Mouse (Mus musculus): ENCODE data around the gene Gng11.

The Gng11 gene

DNA sequence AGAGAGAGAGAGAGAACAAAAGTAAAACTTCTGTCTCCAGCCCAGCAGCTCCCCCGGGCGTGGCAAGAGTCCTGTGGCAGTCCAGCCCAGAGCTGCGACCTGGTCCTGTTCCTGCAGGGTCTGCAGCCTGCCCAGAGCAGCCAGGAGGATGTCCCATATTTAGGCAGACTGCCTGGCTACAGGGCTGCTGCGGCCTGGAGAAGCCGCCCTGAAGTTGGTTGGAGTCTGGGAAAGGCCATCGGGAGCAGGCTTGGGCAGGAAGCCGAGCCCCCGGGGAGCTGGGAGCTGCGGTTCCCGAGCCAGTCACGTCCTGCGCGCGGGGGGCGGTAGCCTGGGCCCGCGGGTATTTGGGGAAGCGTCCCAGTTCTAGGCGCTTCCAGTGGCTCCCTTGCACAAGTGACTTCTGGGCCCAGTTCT lies at the start of gene Gng11:
TSS of gene Gng11 (plus strand) at position 15 of the 417 bp plus-strand sequence.
- DNase-seq (ENCODE audit: low spot score in 2 of 2) = peak; percentile 11 to 27

GRCm38 (mm10) chr6:3954969-3955368 lies 48.7 kb upstream of the Gng11 start:
- DNase-seq (ENCODE audit: low spot score in 2 of 2) = no peak

DNA sequence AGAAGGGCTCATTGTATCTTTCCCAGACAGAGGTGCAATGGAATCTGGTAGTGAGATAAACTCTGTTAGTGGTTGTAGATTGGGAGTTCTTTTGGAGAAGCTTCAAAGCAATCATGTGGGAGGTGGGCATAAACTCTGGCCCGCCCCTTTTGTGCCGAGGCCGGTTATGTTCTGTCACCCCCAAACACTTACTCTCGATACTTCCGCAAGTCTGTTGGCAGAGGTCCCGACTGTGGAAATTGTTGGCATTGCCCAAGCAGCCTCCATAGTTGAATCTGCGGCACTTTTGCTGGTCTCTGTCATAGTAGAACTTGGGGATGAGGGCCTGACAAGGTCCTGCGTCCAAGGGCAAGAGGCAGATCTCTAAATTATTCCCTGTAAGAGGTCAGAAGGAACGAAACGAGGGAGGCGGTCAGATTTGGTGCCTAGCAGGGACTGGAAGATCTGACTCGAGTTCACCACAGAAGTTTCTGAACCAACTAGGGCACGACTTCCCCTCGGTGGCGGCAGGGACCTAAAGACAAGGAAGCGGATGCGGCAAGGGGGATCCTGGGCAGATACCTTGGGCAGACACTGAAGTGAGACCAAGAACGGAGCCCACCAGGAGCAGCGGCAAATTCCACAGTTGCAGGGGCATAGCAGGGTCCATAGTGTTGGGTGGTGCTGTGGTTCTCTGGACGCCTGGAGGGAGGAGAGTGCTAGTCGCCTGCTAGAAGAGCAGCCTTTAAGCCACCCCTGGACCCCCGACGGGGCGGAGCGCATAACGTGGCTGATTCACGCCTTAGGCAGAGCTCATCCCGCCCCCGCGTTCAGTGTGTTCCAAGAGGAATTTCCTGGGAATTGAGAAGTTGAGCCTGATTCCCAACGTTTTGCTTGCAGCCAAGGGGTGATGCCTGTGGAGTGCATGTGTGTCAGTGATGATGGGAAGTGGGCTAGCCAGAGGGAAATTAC lies 35.8 kb upstream of the Gng11 start:
- DNase-seq (ENCODE audit: low spot score in 2 of 2) = peak in 1 of 2 experiments; percentile 7

GRCm38 (mm10) chr6:3973679-3974078 lies 30.0 kb upstream of the Gng11 start:
- no peak for DNase-seq (ENCODE audit: low spot score in 2 of 2)

DNA sequence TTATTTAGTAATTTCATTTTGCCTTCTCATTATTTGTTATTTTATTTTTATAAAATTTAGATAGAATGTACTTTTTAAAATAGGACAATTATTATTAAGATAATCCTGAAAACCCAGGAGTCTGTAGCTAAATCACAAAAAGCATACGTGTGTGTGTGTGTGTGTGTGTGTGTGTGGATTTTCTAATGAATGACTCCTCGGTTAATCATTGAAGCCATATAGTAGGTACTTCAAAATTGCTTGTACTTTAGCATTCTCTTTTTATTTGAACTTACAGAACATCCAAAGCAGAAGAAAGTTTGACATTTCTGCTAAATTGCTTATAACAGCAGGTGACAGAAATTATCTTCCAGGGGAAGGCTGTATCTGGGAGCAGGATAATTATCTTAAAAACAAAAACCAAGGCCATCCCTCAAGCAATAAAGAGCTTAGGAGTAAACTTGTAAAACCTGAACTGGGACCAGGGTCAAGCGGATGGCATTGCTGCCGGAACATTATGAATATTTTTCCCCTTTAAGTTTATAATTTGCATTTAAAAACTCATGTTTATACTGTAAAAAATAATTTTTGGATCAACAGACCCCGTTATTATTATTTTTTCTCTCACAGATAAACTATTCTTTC lies 20.9 kb upstream of the Gng11 start:
- no peak for DNase-seq (ENCODE audit: low spot score in 2 of 2)

GRCm38 (mm10) chr6:3988750-3989149 lies 15.0 kb upstream of the Gng11 start, which contains the start of gene Tfpi2:
Gene Tfpi2 (minus strand): TSS chr6:3988919.
- no peak for DNase-seq (ENCODE audit: low spot score in 2 of 2)

GRCm38 (mm10) chr6:3993492-3993891 lies 10.2 kb upstream of the Gng11 start, which contains the start of gene Gngt1:
Gene Gngt1 (plus strand): TSS chr6:3993792.
- no peak for DNase-seq (ENCODE audit: low spot score in 2 of 2)

DNA sequence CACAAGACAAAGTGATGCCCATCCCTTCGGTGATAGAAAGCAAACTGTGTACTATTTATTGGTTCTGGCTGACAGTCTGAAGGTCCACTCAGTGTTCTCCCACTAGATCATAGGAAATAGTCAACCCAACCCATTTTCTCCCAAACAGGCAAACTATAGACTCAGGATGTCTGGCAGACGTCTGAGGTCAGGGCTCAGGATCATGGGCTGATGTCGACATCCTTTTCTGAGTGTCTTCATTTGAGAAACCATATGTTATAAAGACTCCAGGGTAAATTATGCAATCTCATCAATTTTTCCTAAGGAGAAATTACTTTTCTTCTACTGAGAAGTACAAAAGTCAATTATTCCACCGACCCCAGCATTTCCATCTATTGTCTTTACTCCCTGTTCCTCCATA lies 5.6 kb upstream of the Gng11 start:
- DNase-seq (ENCODE audit: low spot score in 2 of 2) = no peak

DNA sequence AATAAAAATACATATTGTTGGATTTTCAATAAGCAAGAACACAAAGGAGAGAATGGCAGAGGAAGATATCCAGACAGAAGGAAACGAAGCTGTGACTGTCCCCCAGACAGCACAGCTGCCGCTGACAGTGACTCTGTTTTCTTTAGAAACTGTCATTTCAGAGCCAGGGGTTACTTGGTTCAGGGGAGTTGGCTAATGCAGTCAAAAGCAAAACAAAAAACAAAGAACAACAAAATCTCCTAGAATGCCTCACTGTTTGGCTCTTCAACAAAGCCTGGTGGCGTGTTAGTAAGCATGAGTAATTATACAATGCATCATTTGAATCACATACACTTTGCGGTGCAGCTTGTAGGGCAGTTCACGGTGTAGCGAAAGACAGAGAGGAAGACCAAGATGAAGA lies 4.4 kb upstream of the Gng11 start:
- no peak for DNase-seq (ENCODE audit: low spot score in 2 of 2)

DNA sequence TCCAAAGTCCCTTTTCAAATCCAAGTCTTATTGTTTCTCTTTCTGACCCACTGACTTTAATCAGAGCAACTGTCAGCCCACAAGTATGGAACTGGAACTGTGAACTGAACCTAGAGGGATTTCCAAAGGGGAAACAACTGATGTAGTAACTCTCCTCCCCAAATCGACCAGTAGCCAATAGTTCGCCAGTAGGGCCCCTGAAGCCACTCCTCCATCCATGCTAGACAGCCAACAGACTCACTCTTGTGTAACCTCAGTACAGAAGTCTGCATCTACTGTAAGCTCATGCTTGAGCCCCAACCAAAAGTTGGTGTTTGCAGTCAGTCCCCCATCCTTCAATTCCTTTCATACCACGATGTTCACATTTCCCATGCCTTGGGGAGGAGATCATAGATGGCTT lies 3.0 kb upstream of the Gng11 start:
- no peak for DNase-seq (ENCODE audit: low spot score in 2 of 2)

- DNase-seq (ENCODE audit: low spot score in 2 of 2) = no peak
Observed at GRCm38 (mm10) chr6:4003445-4003844, 259 bp upstream of the Gng11 start.

DNA sequence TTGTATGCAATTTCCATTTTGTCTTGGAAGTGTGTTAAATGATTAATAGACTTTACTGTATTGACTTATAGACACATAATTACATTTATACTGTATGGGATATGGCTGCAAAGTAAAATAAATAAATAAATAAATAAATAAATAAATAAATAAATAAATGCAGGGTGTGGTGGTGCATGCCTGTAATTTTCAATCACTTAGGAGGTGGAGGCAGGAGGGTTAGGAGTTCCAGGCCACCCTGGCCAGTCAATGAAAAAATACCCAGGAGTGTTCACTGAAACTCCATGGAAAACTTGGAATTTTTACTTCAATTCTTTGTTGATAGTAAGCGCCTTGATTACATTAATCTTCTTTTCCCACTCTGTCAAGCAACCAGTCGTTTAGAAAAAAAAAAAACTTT lies 1.1 kb downstream of the Gng11 start:
- no peak for DNase-seq (ENCODE audit: low spot score in 2 of 2)

- no peak for DNase-seq (ENCODE audit: low spot score in 2 of 2)
Observed at GRCm38 (mm10) chr6:4008501-4009040, 4.9 kb downstream of the Gng11 start.

DNA sequence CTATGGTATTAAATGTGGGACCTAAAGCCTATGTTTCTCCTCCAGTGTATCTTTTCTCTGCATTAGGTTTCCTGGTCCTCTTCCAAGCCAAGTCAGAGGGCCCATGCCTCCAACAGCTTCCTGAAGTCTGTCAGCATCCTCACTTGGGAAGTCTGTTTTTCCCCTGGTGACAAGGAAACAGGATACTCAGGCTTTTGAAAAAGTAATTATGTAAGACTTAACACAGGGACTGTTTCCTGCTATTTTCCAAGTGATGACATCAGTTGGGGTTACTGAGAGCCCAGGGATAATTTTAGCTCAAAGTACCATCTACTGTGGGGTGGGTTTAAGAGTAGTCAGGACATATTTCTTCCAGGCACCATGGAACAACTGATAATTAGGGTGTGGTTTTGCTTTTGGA lies 5.8 kb downstream of the Gng11 start:
- no peak for DNase-seq (ENCODE audit: low spot score in 2 of 2)

- no peak for DNase-seq (ENCODE audit: low spot score in 2 of 2)
Observed at GRCm38 (mm10) chr6:4022645-4023044, 18.9 kb downstream of the Gng11 start.

- DNase-seq (ENCODE audit: low spot score in 2 of 2) = no peak
Observed at GRCm38 (mm10) chr6:4026367-4026766, 22.7 kb downstream of the Gng11 start.

- DNase-seq (ENCODE audit: low spot score in 2 of 2) = no peak
Observed at GRCm38 (mm10) chr6:4030956-4031355, 27.3 kb downstream of the Gng11 start.

DNA sequence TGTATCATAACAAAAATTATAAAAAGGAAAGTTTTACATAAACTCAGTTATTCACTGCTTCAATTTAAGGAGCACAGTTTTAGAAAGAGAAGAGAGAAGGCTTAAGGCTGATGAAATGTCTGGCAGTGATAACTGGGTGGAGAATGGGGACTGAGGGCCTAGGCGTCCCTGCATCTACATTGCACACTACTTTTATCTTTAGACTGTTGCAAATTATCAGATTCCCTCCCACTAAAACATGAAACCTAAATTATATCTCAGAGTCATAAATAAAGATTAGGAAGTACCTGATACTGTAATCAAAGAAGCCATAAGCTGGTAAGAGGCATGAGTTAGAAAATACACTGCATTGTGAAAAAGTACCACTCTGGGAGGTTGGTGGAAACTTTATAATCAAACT lies 38.1 kb downstream of the Gng11 start:
- DNase-seq (ENCODE audit: low spot score in 2 of 2) = no peak

- DNase-seq (ENCODE audit: low spot score in 2 of 2) = no peak
Observed at GRCm38 (mm10) chr6:4047200-4047599, 43.5 kb downstream of the Gng11 start.

GRCm38 (mm10) chr6:4052843-4053242 lies 49.1 kb downstream of the Gng11 start:
- no peak for DNase-seq (ENCODE audit: low spot score in 2 of 2)

- no peak for DNase-seq (ENCODE audit: low spot score in 2 of 2)
Observed at GRCm38 (mm10) chr6:4054387-4054786, 50.7 kb downstream of the Gng11 start.
